Mouse (Mus musculus): ENCODE measurements around the gene Kirrel2.

Kirrel2 gene

GRCm38 (mm10) chr7:30412735-30413147 lies 44.7 kb downstream of the Kirrel2 start:
- no peak for DNase-seq (ENCODE audit: low spot score)

- DNase-seq (ENCODE audit: low spot score) = no peak
These were observed 46.5 kb downstream of the Kirrel2 start for GRCm38 (mm10) chr7:30411023-30411422.

- no peak for DNase-seq (ENCODE audit: low spot score)
These were observed 47.7 kb downstream of the Kirrel2 start for GRCm38 (mm10) chr7:30409789-30410188.

- DNase-seq (ENCODE audit: low spot score) = no peak
These were observed 48.9 kb downstream of the Kirrel2 start for GRCm38 (mm10) chr7:30408639-30409038.

GRCm38 (mm10) chr7:30402343-30402742 lies 55.1 kb downstream of the Kirrel2 start:
- no peak for DNase-seq (ENCODE audit: low spot score)

GRCm38 (mm10) chr7:30399671-30400070 lies 57.8 kb downstream of the Kirrel2 start:
- no peak for DNase-seq (ENCODE audit: low spot score)
